Mouse (Mus musculus): ENCODE measurements around the gene Pde4d. TPM values are rescaled to one million over a fixed set of nuclear protein-coding genes. Genes with fewer than 3 reads are reported as not detected.

The Pde4d gene
- polyA plus RNA-seq, 1 experiment from 2014 or later: 13.6 TPM

- Histone ChIP-seq H3K4me1 (ENCODE audit: control insufficient read depth, insufficient read depth, low read length) (no peaks in the 10 kb centered on the region), H3K27ac (replicated peaks; ENCODE audit: low read depth, low read length) (no peak overlapping the region), H3K9ac (ENCODE audit: low read depth, low read length) (no peak overlapping the region), H3K4me3 (ENCODE audit: low read depth, low read length) (no peak overlapping the region), H3K36me3 (ENCODE audit: control insufficient read depth, insufficient read depth, low read length) (no peaks in the 10 kb centered on the region), H3K27me3 (replicated peaks; ENCODE audit: control insufficient read depth, insufficient read depth, low read length) (no peaks in the 10 kb centered on the region), H3K9me3 (ENCODE audit: control insufficient read depth, low read length) (no peaks in the 10 kb centered on the region), H3K4me2 (ENCODE audit: low read depth, low read length) (no peak overlapping the region)
- DNase-seq (ENCODE audit: low spot score) (no peak), ATAC-seq (ENCODE audit: low read depth) (no peak)
- WGBS: 72% methylated on average over 2 of the region's 2 CpGs
Measured at GRCm38 (mm10) chr13:109402936-109403335, 953.2 kb downstream of the Pde4d start.

- no peaks in the 10 kb centered on the region for H3K9me3 ChIP-seq (ENCODE audit: control insufficient read depth, low read length)
- H3K4me2 ChIP-seq (ENCODE audit: low read depth, low read length): no peak overlapping the region
- no peak overlapping the region for H3K4me3 ChIP-seq (ENCODE audit: low read depth, low read length)
- 94% methylated on average over 8 of the region's 8 CpGs for WGBS
- no peaks in the 10 kb centered on the region for H3K27me3 ChIP-seq (replicated peaks; ENCODE audit: control insufficient read depth, insufficient read depth, low read length)
- no peak overlapping the region for H3K27ac ChIP-seq (replicated peaks; ENCODE audit: low read depth, low read length)
- no peaks in the 10 kb centered on the region for H3K4me1 ChIP-seq (ENCODE audit: control insufficient read depth, insufficient read depth, low read length)
- H3K36me3 ChIP-seq (ENCODE audit: control insufficient read depth, insufficient read depth, low read length): no peaks in the 10 kb centered on the region
- H3K9ac ChIP-seq (ENCODE audit: low read depth, low read length): no peak overlapping the region
- ATAC-seq (ENCODE audit: low read depth): no peak
- no peak for DNase-seq (ENCODE audit: low spot score)
Measured at GRCm38 (mm10) chr13:109406341-109406740, 956.6 kb downstream of the Pde4d start.

- H3K27ac ChIP-seq (replicated peaks; ENCODE audit: low read depth, low read length): no peak overlapping the region
- H3K9me3 ChIP-seq (ENCODE audit: control insufficient read depth, low read length): no peaks in the 10 kb centered on the region
- no peak for ATAC-seq (ENCODE audit: low read depth)
- no peak overlapping the region for H3K4me2 ChIP-seq (ENCODE audit: low read depth, low read length)
- no peak overlapping the region for H3K9ac ChIP-seq (ENCODE audit: low read depth, low read length)
- no peaks in the 10 kb centered on the region for H3K36me3 ChIP-seq (ENCODE audit: control insufficient read depth, insufficient read depth, low read length)
- no peaks in the 10 kb centered on the region for H3K27me3 ChIP-seq (replicated peaks; ENCODE audit: control insufficient read depth, insufficient read depth, low read length)
- WGBS: 73% methylated on average over 3 of the region's 3 CpGs
- H3K4me1 ChIP-seq (ENCODE audit: control insufficient read depth, insufficient read depth, low read length): no peaks in the 10 kb centered on the region
- H3K4me3 ChIP-seq (ENCODE audit: low read depth, low read length): no peak overlapping the region
- DNase-seq (ENCODE audit: low spot score): no peak
Measured at GRCm38 (mm10) chr13:109407371-109407770, 957.6 kb downstream of the Pde4d start.

GRCm38 (mm10) chr13:109420426-109420825 is 970.7 kb downstream of the Pde4d start:
- DNase-seq (ENCODE audit: low spot score): no peak
- WGBS: 91% methylated on average over 3 of the region's 3 CpGs
- H3K9me3 ChIP-seq (ENCODE audit: control insufficient read depth, low read length): peaks cover 13% of the 10 kb centered on the region
- no peak overlapping the region for H3K4me2 ChIP-seq (ENCODE audit: low read depth, low read length)
- H3K9ac ChIP-seq (ENCODE audit: low read depth, low read length): no peak overlapping the region
- no peak overlapping the region for H3K27ac ChIP-seq (replicated peaks; ENCODE audit: low read depth, low read length)
- H3K4me3 ChIP-seq (ENCODE audit: low read depth, low read length): no peak overlapping the region
- no peaks in the 10 kb centered on the region for H3K4me1 ChIP-seq (ENCODE audit: control insufficient read depth, insufficient read depth, low read length)
- no peak for ATAC-seq (ENCODE audit: low read depth)
- H3K27me3 ChIP-seq (replicated peaks; ENCODE audit: control insufficient read depth, insufficient read depth, low read length): no peaks in the 10 kb centered on the region
- H3K36me3 ChIP-seq (ENCODE audit: control insufficient read depth, insufficient read depth, low read length): no peaks in the 10 kb centered on the region

GRCm38 (mm10) chr13:109424906-109425305 is 975.2 kb downstream of the Pde4d start:
- Histone ChIP-seq H3K4me2 (ENCODE audit: low read depth, low read length) (no peak overlapping the region), H3K4me1 (ENCODE audit: control insufficient read depth, insufficient read depth, low read length) (no peaks in the 10 kb centered on the region), H3K9me3 (ENCODE audit: control insufficient read depth, low read length) (peaks cover 13% of the 10 kb centered on the region), H3K9ac (ENCODE audit: low read depth, low read length) (no peak overlapping the region), H3K36me3 (ENCODE audit: control insufficient read depth, insufficient read depth, low read length) (no peaks in the 10 kb centered on the region), H3K4me3 (ENCODE audit: low read depth, low read length) (no peak overlapping the region), H3K27ac (replicated peaks; ENCODE audit: low read depth, low read length) (no peak overlapping the region), H3K27me3 (replicated peaks; ENCODE audit: control insufficient read depth, insufficient read depth, low read length) (no peaks in the 10 kb centered on the region)
- 61% methylated on average over 2 of the region's 2 CpGs for WGBS
- DNase-seq (ENCODE audit: low spot score): no peak
- ATAC-seq (ENCODE audit: low read depth): no peak

GRCm38 (mm10) chr13:109425548-109425947 is 975.8 kb downstream of the Pde4d start:
- WGBS: 84% methylated on average over 13 of the region's 13 CpGs
- no peaks in the 10 kb centered on the region for H3K36me3 ChIP-seq (ENCODE audit: control insufficient read depth, insufficient read depth, low read length)
- H3K4me1 ChIP-seq (ENCODE audit: control insufficient read depth, insufficient read depth, low read length): no peaks in the 10 kb centered on the region
- no peak overlapping the region for H3K27ac ChIP-seq (replicated peaks; ENCODE audit: low read depth, low read length)
- peaks cover 13% of the 10 kb centered on the region for H3K9me3 ChIP-seq (ENCODE audit: control insufficient read depth, low read length)
- no peak overlapping the region for H3K4me2 ChIP-seq (ENCODE audit: low read depth, low read length)
- no peak overlapping the region for H3K4me3 ChIP-seq (ENCODE audit: low read depth, low read length)
- DNase-seq (ENCODE audit: low spot score) (no peak), ATAC-seq (ENCODE audit: low read depth) (no peak)
- H3K27me3 ChIP-seq (replicated peaks; ENCODE audit: control insufficient read depth, insufficient read depth, low read length): no peaks in the 10 kb centered on the region
- H3K9ac ChIP-seq (ENCODE audit: low read depth, low read length): no peak overlapping the region

GRCm38 (mm10) chr13:109426058-109426457 is 976.3 kb downstream of the Pde4d start:
- WGBS: 88% methylated on average over 5 of the region's 5 CpGs
- H3K36me3 ChIP-seq (ENCODE audit: control insufficient read depth, insufficient read depth, low read length): no peaks in the 10 kb centered on the region
- H3K4me1 ChIP-seq (ENCODE audit: control insufficient read depth, insufficient read depth, low read length): no peaks in the 10 kb centered on the region
- no peak overlapping the region for H3K4me3 ChIP-seq (ENCODE audit: low read depth, low read length)
- H3K27me3 ChIP-seq (replicated peaks; ENCODE audit: control insufficient read depth, insufficient read depth, low read length): no peaks in the 10 kb centered on the region
- H3K9me3 ChIP-seq (ENCODE audit: control insufficient read depth, low read length): peaks cover 9% of the 10 kb centered on the region
- H3K27ac ChIP-seq (replicated peaks; ENCODE audit: low read depth, low read length): no peak overlapping the region
- DNase-seq (ENCODE audit: low spot score) (no peak), ATAC-seq (ENCODE audit: low read depth) (no peak)
- H3K4me2 ChIP-seq (ENCODE audit: low read depth, low read length): no peak overlapping the region
- H3K9ac ChIP-seq (ENCODE audit: low read depth, low read length): no peak overlapping the region

- no peaks in the 10 kb centered on the region for H3K9me3 ChIP-seq (ENCODE audit: control insufficient read depth, low read length)
- H3K4me1 ChIP-seq (ENCODE audit: control insufficient read depth, insufficient read depth, low read length): no peaks in the 10 kb centered on the region
- no peak overlapping the region for H3K9ac ChIP-seq (ENCODE audit: low read depth, low read length)
- 60% methylated on average over 7 of the region's 7 CpGs for WGBS
- no peaks in the 10 kb centered on the region for H3K27me3 ChIP-seq (replicated peaks; ENCODE audit: control insufficient read depth, insufficient read depth, low read length)
- H3K4me3 ChIP-seq (ENCODE audit: low read depth, low read length): no peak overlapping the region
- ATAC-seq (ENCODE audit: low read depth) (no peak), DNase-seq (ENCODE audit: low spot score) (no peak)
- H3K36me3 ChIP-seq (ENCODE audit: control insufficient read depth, insufficient read depth, low read length): no peaks in the 10 kb centered on the region
- no peak overlapping the region for H3K4me2 ChIP-seq (ENCODE audit: low read depth, low read length)
- H3K27ac ChIP-seq (replicated peaks; ENCODE audit: low read depth, low read length): no peak overlapping the region
Measured at GRCm38 (mm10) chr13:109427541-109427940, 977.8 kb downstream of the Pde4d start.

- Histone ChIP-seq H3K4me3 (ENCODE audit: low read depth, low read length) (no peak overlapping the region), H3K4me2 (ENCODE audit: low read depth, low read length) (no peak overlapping the region), H3K9me3 (ENCODE audit: control insufficient read depth, low read length) (no peaks in the 10 kb centered on the region), H3K9ac (ENCODE audit: low read depth, low read length) (no peak overlapping the region), H3K4me1 (ENCODE audit: control insufficient read depth, insufficient read depth, low read length) (no peaks in the 10 kb centered on the region), H3K27me3 (replicated peaks; ENCODE audit: control insufficient read depth, insufficient read depth, low read length) (no peaks in the 10 kb centered on the region), H3K36me3 (ENCODE audit: control insufficient read depth, insufficient read depth, low read length) (no peaks in the 10 kb centered on the region), H3K27ac (replicated peaks; ENCODE audit: low read depth, low read length) (no peak overlapping the region)
- 86% methylated on average over 2 of the region's 2 CpGs for WGBS
- DNase-seq (ENCODE audit: low spot score): no peak
- no peak for ATAC-seq (ENCODE audit: low read depth)
Measured at GRCm38 (mm10) chr13:109429544-109429943, 979.8 kb downstream of the Pde4d start.

Data from embryonic facial prominence, embryonic 14.5 days (tissue).